Mouse (Mus musculus) effector memory CD4-positive, alpha-beta T cell, adult 5 months (primary cell): ENCODE results near the gene Rbbp7. TPM values are rescaled to one million over a fixed set of nuclear protein-coding genes. Genes with fewer than 3 reads are reported as not detected.

Experiments used
- polyA plus RNA-seq: library from polyadenylated mRNA; unstranded; fragments of 100-300 nt; shearing (Covaris generic); gene quantifications from one replicate; pipeline ENCODE4 v1.2.1, GENCODE M21; 2017

The Rbbp7 gene
- 178 TPM for polyA plus RNA-seq

GRCm38 (mm10) chrX:162760115-162760942, at the start of gene Rbbp7:
Gene Rbbp7, plus strand, starts transcription at chrX:162760402.

Other genes starting within 250 kb of the Rbbp7 start
- not detected for gene Reps2, start 116.8 kb upstream of the Rbbp7 start, polyA plus RNA-seq
- 21.2 TPM for gene Txlng, start 69.1 kb downstream of the Rbbp7 start, polyA plus RNA-seq
- gene Syap1, start 128.0 kb downstream of the Rbbp7 start, polyA plus RNA-seq, result 47.3 TPM
- gene Ctps2, start 140.8 kb downstream of the Rbbp7 start, polyA plus RNA-seq, result 169 TPM
- gene S100g, start 204.2 kb downstream of the Rbbp7 start, polyA plus RNA-seq, result not detected